Mouse (Mus musculus): ENCODE measurements around the gene Dnm3. TPM values are rescaled to one million over a fixed set of nuclear protein-coding genes. Genes with fewer than 3 reads are reported as not detected.
A peak's percentile ranks its signal among the peaks of the same experiment; 100 is the strongest.

Gene Dnm3
- polyA plus RNA-seq, 1 experiment from 2014 or later: 8.0 TPM

- Histone ChIP-seq H3K4me3 (no peak overlapping the region), H3K36me3 (replicated peaks) (no peaks in the 10 kb centered on the region), H3K27ac (replicated peaks) (no peak overlapping the region), H3K9me3 (no peaks in the 10 kb centered on the region), H3K4me1 (peaks cover 48% of the 10 kb centered on the region), H3K27me3 (replicated peaks; ENCODE audit: low read depth, poor library complexity, severe bottlenecking) (no peaks in the 10 kb centered on the region)
- DNase-seq (ENCODE audit: low spot score): no peak
- 82% methylated on average over 2 of the region's 2 CpGs for WGBS
Observed at GRCm38 (mm10) chr1:161980046-161980445, 497.8 kb downstream of the Dnm3 start.

GRCm38 (mm10) chr1:161979536-161979935 is 498.3 kb downstream of the Dnm3 start, which contains the start of gene 4930558K02Rik:
TSS of gene 4930558K02Rik (minus strand) at chr1:161979636.
- no peaks in the 10 kb centered on the region for H3K36me3 ChIP-seq (replicated peaks)
- no peaks in the 10 kb centered on the region for H3K27me3 ChIP-seq (replicated peaks; ENCODE audit: low read depth, poor library complexity, severe bottlenecking)
- no peaks in the 10 kb centered on the region for H3K9me3 ChIP-seq
- 63% methylated on average over 1 of the region's 1 CpGs for WGBS
- peaks cover 44% of the 10 kb centered on the region for H3K4me1 ChIP-seq
- no peak within 1 kb of the TSS for H3K27ac ChIP-seq (replicated peaks)
- H3K4me3 ChIP-seq: no peak within 1 kb of the TSS
- DNase-seq (ENCODE audit: low spot score): no peak

GRCm38 (mm10) chr1:161978173-161978700 is 499.6 kb downstream of the Dnm3 start:
- H3K27me3 ChIP-seq (replicated peaks; ENCODE audit: low read depth, poor library complexity, severe bottlenecking): no peaks in the 10 kb centered on the region
- H3K4me1 ChIP-seq: peaks cover 44% of the 10 kb centered on the region
- DNase-seq (ENCODE audit: low spot score): no peak
- H3K9me3 ChIP-seq: no peaks in the 10 kb centered on the region
- peak overlapping the region; percentile 81; the same call in 1 of the 2 replicates for H3K27ac ChIP-seq (replicated peaks)
- no peaks in the 10 kb centered on the region for H3K36me3 ChIP-seq (replicated peaks)
- WGBS: 86% methylated on average over 5 of the region's 5 CpGs
- H3K4me3 ChIP-seq: no peak overlapping the region

- WGBS: 70% methylated on average over 4 of the region's 4 CpGs
- no peak for DNase-seq (ENCODE audit: low spot score)
- peaks cover 44% of the 10 kb centered on the region for H3K4me1 ChIP-seq
- no peaks in the 10 kb centered on the region for H3K36me3 ChIP-seq (replicated peaks)
- H3K4me3 ChIP-seq: no peak overlapping the region
- no peaks in the 10 kb centered on the region for H3K9me3 ChIP-seq
- peak overlapping the region; percentile 81 for H3K27ac ChIP-seq (replicated peaks)
- H3K27me3 ChIP-seq (replicated peaks; ENCODE audit: low read depth, poor library complexity, severe bottlenecking): no peaks in the 10 kb centered on the region
Observed at GRCm38 (mm10) chr1:161977331-161977730, 500.5 kb downstream of the Dnm3 start.

GRCm38 (mm10) chr1:161976255-161977182 is 501.3 kb downstream of the Dnm3 start:
- H3K27ac ChIP-seq (replicated peaks): peak overlapping the region; percentile 81
- no peaks in the 10 kb centered on the region for H3K9me3 ChIP-seq
- DNase-seq (ENCODE audit: low spot score): peak; percentile 79
- H3K27me3 ChIP-seq (replicated peaks; ENCODE audit: low read depth, poor library complexity, severe bottlenecking): no peaks in the 10 kb centered on the region
- peaks cover 44% of the 10 kb centered on the region for H3K4me1 ChIP-seq
- no peaks in the 10 kb centered on the region; the same call in 1 of the 2 replicates for H3K36me3 ChIP-seq (replicated peaks)
- WGBS: 47% methylated on average over 16 of the region's 16 CpGs
- peak overlapping the region; percentile 26; the same call in 1 of the 2 replicates for H3K4me3 ChIP-seq

GRCm38 (mm10) chr1:161972233-161972632 is 505.6 kb downstream of the Dnm3 start:
- H3K4me3 ChIP-seq: no peak overlapping the region
- no peak overlapping the region for H3K27ac ChIP-seq (replicated peaks)
- no peaks in the 10 kb centered on the region for H3K27me3 ChIP-seq (replicated peaks; ENCODE audit: low read depth, poor library complexity, severe bottlenecking)
- no peak for DNase-seq (ENCODE audit: low spot score)
- H3K9me3 ChIP-seq: no peaks in the 10 kb centered on the region
- H3K36me3 ChIP-seq (replicated peaks): peaks cover 10% of the 10 kb centered on the region
- WGBS: 92% methylated on average over 8 of the region's 8 CpGs
- peaks cover 42% of the 10 kb centered on the region for H3K4me1 ChIP-seq

GRCm38 (mm10) chr1:161970874-161971273 is 507.0 kb downstream of the Dnm3 start:
- peaks cover 10% of the 10 kb centered on the region for H3K36me3 ChIP-seq (replicated peaks)
- H3K9me3 ChIP-seq: no peaks in the 10 kb centered on the region
- H3K4me3 ChIP-seq: no peak overlapping the region
- WGBS: 96% methylated on average over 9 of the region's 9 CpGs
- no peaks in the 10 kb centered on the region for H3K27me3 ChIP-seq (replicated peaks; ENCODE audit: low read depth, poor library complexity, severe bottlenecking)
- no peak for DNase-seq (ENCODE audit: low spot score)
- H3K27ac ChIP-seq (replicated peaks): no peak overlapping the region
- H3K4me1 ChIP-seq: peaks cover 28% of the 10 kb centered on the region

- WGBS: 4% methylated on average over 38 of the region's 38 CpGs
- H3K27ac ChIP-seq (replicated peaks): peak within 1 kb of the TSS; percentile 93
- H3K4me1 ChIP-seq: peaks cover 18% of the 10 kb centered on the region
- H3K36me3 ChIP-seq (replicated peaks): peaks cover 10% of the 10 kb centered on the region
- peak; percentile 96 for DNase-seq (ENCODE audit: low spot score)
- peak within 1 kb of the TSS; percentile 82 for H3K4me3 ChIP-seq
- no peaks in the 10 kb centered on the region for H3K27me3 ChIP-seq (replicated peaks; ENCODE audit: low read depth, poor library complexity, severe bottlenecking)
- H3K9me3 ChIP-seq: no peaks in the 10 kb centered on the region
Observed at GRCm38 (mm10) chr1:161968589-161969407, 509.0 kb downstream of the Dnm3 start, which contains the start of gene Pigc. TSS of gene Pigc (plus strand) at chr1:161969186.

GRCm38 (mm10) chr1:161967936-161968335 is 509.9 kb downstream of the Dnm3 start:
- no peak for DNase-seq (ENCODE audit: low spot score)
- peaks cover 13% of the 10 kb centered on the region for H3K4me1 ChIP-seq
- no peak overlapping the region for H3K4me3 ChIP-seq
- H3K9me3 ChIP-seq: no peaks in the 10 kb centered on the region
- H3K36me3 ChIP-seq (replicated peaks): peaks cover 10% of the 10 kb centered on the region
- WGBS: 80% methylated on average over 2 of the region's 2 CpGs
- H3K27ac ChIP-seq (replicated peaks): no peak overlapping the region
- H3K27me3 ChIP-seq (replicated peaks; ENCODE audit: low read depth, poor library complexity, severe bottlenecking): no peaks in the 10 kb centered on the region

- peaks cover 10% of the 10 kb centered on the region for H3K4me1 ChIP-seq
- DNase-seq (ENCODE audit: low spot score): peak; percentile 39
- no peaks in the 10 kb centered on the region for H3K36me3 ChIP-seq (replicated peaks)
- H3K4me3 ChIP-seq: no peak overlapping the region
- WGBS: 42% methylated on average over 3 of the region's 3 CpGs
- no peaks in the 10 kb centered on the region for H3K27me3 ChIP-seq (replicated peaks; ENCODE audit: low read depth, poor library complexity, severe bottlenecking)
- peak overlapping the region; percentile 57 for H3K27ac ChIP-seq (replicated peaks)
- H3K9me3 ChIP-seq: no peaks in the 10 kb centered on the region
Observed at GRCm38 (mm10) chr1:161962465-161963377, 515.1 kb downstream of the Dnm3 start.

- H3K36me3 ChIP-seq (replicated peaks): no peaks in the 10 kb centered on the region
- H3K27ac ChIP-seq (replicated peaks): no peak overlapping the region
- no peaks in the 10 kb centered on the region for H3K9me3 ChIP-seq
- peaks cover 10% of the 10 kb centered on the region for H3K4me1 ChIP-seq
- H3K27me3 ChIP-seq (replicated peaks; ENCODE audit: low read depth, poor library complexity, severe bottlenecking): no peaks in the 10 kb centered on the region
- DNase-seq (ENCODE audit: low spot score): no peak
- whole genome bisulfite sequencing: 81% methylated on average over 19 of the region's 19 CpGs
- H3K4me3 ChIP-seq: no peak overlapping the region
Observed at GRCm38 (mm10) chr1:161957964-161958950, 519.6 kb downstream of the Dnm3 start.

Data from embryonic facial prominence, embryonic 10.5 days (tissue).